Mouse (Mus musculus): ENCODE results near the gene Kmt2c. TPM values are rescaled to one million over a fixed set of nuclear protein-coding genes. Genes with fewer than 3 reads are reported as not detected.

Kmt2c gene
- total and polyA plus RNA-seq, 3 experiments = 6.7 to 14.6 (median 12.7) TPM

GRCm38 (mm10) chr5:25222752-25223702 lies 275.6 kb downstream of the Kmt2c start, which contains the start of gene E130116L18Rik (continued):
- TF ChIP-seq JUND (conservative IDR thresholded peaks at IDR 0.05; ENCODE audit: low read depth, low read length) (0 out of 2 replicates have a peak, but pooled peaks have one; percentile 12), NELFE (IDR thresholded peaks at IDR 0.05; ENCODE audit: low read depth, low read length) (peak; percentile 75)

Other genes with a start within 250 kb of the Kmt2c start
- not detected in 2 replicates for gene Cct8l1, start 17.3 kb upstream of the Kmt2c start, total RNA-seq (2012; rRNA removed)
- gene Cct8l1, start 17.3 kb upstream of the Kmt2c start, total RNA-seq (2014; rRNA removed) = not detected in 2 replicates
- not detected in 2 replicates for gene Cct8l1, start 17.3 kb upstream of the Kmt2c start, polyA plus RNA-seq (2012; ENCODE audit: insufficient read length, low read depth)
- gene Xrcc2, start 207.0 kb upstream of the Kmt2c start, total RNA-seq (2012; rRNA removed) = 13.0 and 16.3 TPM in 2 replicates
- gene Xrcc2, start 207.0 kb upstream of the Kmt2c start, total RNA-seq (2014; rRNA removed) = 21.9 and 23.4 TPM in 2 replicates
- 10.0 and 11.3 TPM in 2 replicates for gene Xrcc2, start 207.0 kb upstream of the Kmt2c start, polyA plus RNA-seq (2012; ENCODE audit: insufficient read length, low read depth)